Mouse (Mus musculus) cerebellum, adult 18-20 months (tissue): Measurements from ENCODE around the gene Hic1.
"Not testable (repeated sequence)": the region's sequence is repeated elsewhere in the genome, so short reads cannot be mapped to it uniquely, and the experiment has no call there.

ENCODE experiments used
- DNase-seq, 2 experiments: peaks; one replicate each; pipeline ENCODE4 v3.0.0; 2021

The Hic1 gene

GRCm38 (mm10) chr11:75192336-75193214, 23.3 kb upstream of the Hic1 start:
- DNase-seq: peak; percentile 90 to 91

- DNase-seq: peak in 1 of 2 experiments; percentile 36
Observed at GRCm38 (mm10) chr11:75191841-75192240, 22.5 kb upstream of the Hic1 start.

GRCm38 (mm10) chr11:75190905-75191441, 21.7 kb upstream of the Hic1 start, which contains the start of gene Dph1:
Gene Dph1, minus strand, starts transcription at chr11:75191241.
- no peak for DNase-seq

- peak; percentile 84 to 87 for DNase-seq
Observed at GRCm38 (mm10) chr11:75190371-75190724, 21.0 kb upstream of the Hic1 start.

GRCm38 (mm10) chr11:75189713-75190370, 20.5 kb upstream of the Hic1 start:
- peak in 1 of 2 experiments; percentile 17 for DNase-seq

- no peak for DNase-seq
Observed at GRCm38 (mm10) chr11:75184986-75185385, 15.7 kb upstream of the Hic1 start.

- DNase-seq: no peak
Observed at GRCm38 (mm10) chr11:75184573-75184972, 15.3 kb upstream of the Hic1 start.

- no peak for DNase-seq
Observed at GRCm38 (mm10) chr11:75183917-75184570, 14.7 kb upstream of the Hic1 start.

- DNase-seq: peak; percentile 91
Observed at GRCm38 (mm10) chr11:75178672-75179208, 9.4 kb upstream of the Hic1 start, which contains the start of gene Ovca2. Gene Ovca2, minus strand, starts transcription at chr11:75178835.

- DNase-seq: peak in 1 of 2 experiments; percentile 21
Observed at GRCm38 (mm10) chr11:75178011-75178410, 8.7 kb upstream of the Hic1 start.

- DNase-seq: not testable (repeated sequence)
Observed at GRCm38 (mm10) chr11:75174574-75174973, 5.3 kb upstream of the Hic1 start.

GRCm38 (mm10) chr11:75173799-75174165, 4.5 kb upstream of the Hic1 start:
- DNase-seq: no peak

GRCm38 (mm10) chr11:75173095-75173798, 3.9 kb upstream of the Hic1 start:
- peak; percentile 85 to 93 for DNase-seq

- peak; percentile 66 to 71 for DNase-seq
Observed at GRCm38 (mm10) chr11:75172151-75173094, 3.1 kb upstream of the Hic1 start.

GRCm38 (mm10) chr11:75171186-75171865, 2.0 kb upstream of the Hic1 start:
- peak in 1 of 2 experiments; percentile 53 for DNase-seq

- DNase-seq: peak; percentile 97 to 98
Observed at GRCm38 (mm10) chr11:75170136-75170751, 925 bp upstream of the Hic1 start.

- peak; percentile 75 to 89 for DNase-seq
Observed at GRCm38 (mm10) chr11:75168590-75169361, 543 bp downstream of the Hic1 start.

- DNase-seq: peak in 1 of 2 experiments; percentile 28
Observed at GRCm38 (mm10) chr11:75167643-75168589, 1.4 kb downstream of the Hic1 start.
